Mouse (Mus musculus): ENCODE measurements around the gene 1110017D15Rik.

1110017D15Rik gene

DNA sequence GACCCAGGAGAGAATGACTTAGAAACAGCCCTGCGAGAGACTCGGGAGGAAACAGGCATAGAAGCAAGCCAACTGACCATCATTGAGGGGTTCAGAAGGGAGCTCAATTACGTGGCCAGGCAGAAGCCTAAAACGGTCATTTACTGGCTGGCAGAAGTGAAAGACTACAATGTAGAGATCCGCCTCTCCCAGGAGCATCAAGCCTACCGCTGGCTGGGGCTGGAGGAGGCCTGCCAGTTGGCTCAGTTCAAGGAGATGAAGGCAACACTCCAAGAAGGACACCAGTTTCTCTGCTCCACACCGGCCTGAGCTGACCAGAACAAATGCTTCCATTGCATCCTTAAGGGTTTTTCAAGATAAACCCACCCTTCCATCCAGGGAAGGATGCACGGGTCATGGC, 36.9 kb downstream of the 1110017D15Rik start:
- no peak for DNase-seq (ENCODE audit: low spot score in 2 of 2)

DNA sequence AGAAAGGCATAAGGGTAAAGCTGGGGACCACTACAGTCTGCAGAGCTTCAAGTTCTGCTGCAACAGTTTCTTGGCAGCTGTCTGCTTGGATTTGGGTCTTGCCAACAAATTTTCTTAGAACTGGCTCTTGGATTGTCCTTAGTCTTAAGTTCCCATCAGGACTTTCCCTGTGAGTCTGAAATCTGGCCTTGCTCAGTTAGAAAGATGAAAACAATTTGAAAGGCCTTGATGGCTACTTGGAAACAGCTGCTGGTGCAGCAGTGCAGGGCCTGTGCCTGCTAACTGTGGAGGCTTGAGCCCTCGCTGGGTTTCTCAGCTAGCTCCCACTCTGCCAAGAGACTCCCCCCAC, 37.7 kb downstream of the 1110017D15Rik start:
- no peak for DNase-seq (ENCODE audit: low spot score in 2 of 2)

DNA sequence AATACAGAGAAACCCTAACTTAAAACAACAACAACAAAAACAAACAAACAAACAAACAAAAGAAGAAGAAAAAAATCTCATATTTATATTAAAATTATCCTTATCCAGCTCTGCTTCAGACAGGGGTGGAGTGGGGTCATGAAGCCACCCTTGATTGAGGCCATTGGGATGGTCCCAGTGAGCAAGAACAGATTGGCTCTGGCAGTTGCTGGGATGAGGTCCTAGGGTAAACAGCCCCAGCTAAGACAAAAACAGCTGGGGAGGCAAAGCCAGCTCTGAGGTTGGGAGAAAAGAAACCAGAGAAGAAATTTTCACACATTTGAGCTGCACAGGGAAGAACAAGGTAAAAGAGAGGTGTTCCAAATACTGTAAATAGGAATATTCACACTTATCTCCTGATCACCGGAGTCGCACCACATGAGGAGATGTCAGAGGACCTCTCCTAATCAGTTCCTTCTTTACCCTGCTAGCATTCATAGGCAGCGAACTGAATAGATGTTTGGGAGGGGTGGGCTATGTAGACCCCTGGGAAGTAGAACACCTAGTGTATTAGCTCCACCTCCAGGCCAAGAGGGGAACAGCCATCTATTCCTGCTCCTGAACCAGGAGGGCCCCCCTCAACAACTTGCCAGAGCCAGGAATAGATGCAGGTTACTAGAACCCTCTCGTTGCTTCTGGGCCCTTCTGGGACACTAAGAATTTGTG, 38.2 kb downstream of the 1110017D15Rik start:
- no peak for DNase-seq (ENCODE audit: low spot score in 2 of 2)

DNA sequence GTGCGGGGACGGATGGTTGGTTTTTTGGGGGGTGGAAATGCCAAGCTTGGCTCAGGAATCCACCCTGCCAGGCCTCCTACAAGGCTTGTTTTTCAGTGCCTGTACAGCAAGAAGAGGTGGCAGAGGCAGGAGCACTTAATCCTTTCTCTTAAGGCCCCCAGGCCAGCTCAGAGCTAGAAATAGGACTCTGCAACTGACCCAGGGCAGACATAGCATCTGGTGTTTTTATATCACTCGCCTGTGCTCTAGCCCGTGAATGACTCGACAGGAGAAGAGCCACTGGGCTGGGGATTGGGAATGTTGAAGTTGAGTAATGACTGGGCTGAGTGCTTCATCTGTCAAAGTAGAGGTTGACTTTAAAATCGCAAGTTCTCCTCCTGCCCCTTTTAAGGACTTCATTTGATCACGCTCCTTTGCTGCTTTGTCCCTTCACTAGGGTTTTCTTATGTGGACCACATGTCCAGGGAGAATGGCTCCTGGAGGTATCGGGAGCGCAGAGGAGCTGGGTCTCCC, 39.4 kb downstream of the 1110017D15Rik start:
- DNase-seq (ENCODE audit: low spot score in 2 of 2) = no peak

DNA sequence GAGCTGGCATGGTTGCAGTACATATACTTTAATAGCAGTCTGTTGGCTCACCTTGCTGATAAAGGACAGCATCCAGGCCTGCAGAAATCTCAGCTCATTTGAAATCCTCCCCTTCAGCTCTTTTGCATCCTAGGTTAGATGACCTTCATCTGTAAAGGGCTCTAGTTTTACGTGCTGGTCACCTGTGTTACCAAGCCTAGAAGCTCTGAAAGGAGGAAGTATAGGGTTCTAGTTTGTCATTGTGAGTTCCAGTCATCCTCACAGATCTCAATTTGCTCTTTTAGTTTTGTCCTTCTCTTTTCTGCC, 45.8 kb downstream of the 1110017D15Rik start:
- no peak for DNase-seq (ENCODE audit: low spot score in 2 of 2)

DNA sequence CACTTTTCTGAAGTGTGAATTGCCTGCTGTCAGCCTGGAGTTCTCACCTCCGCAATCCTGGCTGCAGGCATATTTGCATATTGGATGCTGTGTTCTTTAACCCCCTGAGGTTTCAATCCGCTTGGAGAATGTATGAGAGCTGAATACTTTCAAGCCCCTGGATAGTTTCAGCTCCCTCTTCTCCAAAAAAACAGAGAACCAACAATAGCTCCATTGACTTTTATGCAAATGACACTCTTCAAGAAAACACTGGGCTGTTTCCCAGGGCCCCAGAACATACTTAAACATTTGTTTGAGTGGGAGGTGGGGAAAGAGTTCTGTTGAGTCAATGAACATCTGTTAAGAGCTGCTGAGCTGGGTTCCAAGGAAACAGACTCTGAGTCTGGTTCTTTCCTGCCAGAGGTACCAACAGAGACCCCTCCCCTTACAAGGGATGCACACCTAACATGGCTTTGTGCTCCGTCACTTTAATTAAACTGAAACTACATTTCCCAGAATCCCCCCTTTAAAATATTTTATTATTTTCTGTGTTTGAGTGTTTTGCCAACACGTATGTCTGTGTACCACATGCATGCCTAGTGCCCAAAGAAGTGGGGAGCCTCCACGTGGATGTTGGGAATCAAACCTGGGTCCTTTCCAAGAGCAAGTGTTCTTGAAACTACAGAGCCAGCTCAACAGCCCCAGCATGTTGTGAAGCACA, 46.3 kb downstream of the 1110017D15Rik start:
- DNase-seq (ENCODE audit: low spot score in 2 of 2) = no peak

DNA sequence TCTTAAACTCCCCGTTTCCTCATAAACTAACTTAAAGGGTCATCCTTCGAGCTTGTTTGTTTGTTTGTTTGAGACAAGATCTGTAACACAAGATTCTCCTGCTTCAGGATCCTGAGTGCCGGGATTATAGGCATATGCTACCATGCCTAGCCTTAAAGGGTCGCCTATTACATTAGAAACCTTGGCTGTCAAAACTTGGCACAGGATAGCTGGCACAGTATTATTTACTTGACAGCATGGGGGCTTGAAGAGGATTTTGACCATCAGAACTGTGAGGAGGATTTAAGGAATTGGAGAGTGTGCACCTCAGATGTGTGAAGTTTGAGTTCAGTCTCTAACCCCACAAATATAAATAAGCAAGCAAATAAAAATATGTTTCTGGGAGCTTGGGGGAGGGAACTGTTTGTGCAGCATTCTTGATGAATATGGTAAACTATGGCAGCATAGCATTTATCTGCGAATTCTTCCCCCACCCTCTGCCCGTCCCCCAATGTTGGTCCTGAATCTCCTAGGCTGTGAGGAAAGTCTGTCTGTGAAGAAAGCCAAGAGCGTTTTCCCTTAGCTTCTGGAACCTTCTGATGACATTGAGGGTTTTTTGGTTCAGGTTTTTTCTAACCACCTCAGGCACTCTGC, 47.0 kb downstream of the 1110017D15Rik start:
- no peak for DNase-seq (ENCODE audit: low spot score in 2 of 2)

DNA sequence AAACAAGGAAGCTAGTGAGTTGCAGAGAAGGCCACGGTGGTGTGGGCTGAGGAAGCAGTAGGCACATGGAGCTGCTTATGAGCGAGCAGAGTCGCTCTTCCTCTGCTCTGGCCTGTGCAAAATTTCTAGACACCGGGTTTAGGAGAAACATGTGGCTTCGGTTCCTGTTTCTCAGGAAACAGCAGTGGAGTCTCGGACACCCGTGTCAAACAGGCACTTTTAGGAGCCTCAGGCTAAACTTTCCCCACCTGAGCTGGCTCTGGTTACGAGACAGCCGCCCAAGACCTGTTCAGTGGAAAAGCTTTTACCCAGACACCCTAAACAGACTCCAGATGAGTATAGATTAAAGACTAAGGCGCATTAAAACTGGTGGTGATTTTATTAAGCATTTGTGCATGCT, 47.9 kb downstream of the 1110017D15Rik start:
- no peak for DNase-seq (ENCODE audit: low spot score in 2 of 2)

DNA sequence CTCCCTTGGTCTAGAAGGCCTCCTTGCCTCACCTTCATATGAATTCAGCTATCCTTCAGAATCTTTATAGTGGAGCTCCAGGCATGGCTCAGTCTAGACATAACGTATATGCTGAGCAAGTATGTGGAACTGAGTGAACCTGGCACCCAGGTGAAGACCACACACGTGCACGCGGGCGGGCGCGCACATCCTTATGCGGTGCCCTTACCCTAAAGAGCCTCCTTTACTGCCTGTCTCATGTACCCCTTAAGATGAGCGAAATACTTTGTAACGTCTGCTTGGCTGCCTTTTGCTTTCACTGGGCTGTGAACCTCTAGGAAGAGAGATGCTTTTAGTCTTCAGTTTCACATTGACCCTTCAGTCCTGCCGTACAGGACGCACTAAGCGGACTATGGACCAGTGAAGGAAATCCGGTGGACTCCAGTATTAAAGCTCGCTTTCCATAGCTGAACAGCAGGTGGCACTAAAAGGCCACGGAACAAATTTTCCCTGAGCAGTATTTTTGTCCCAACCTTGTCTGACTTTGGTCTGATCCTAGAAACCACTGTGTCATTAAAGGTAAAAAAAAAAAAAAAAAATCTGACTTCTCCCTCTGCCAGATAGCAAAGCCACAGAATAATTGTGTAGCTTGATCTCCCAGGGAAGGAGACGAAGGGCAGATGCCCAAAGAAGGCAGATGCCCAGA, 48.6 kb downstream of the 1110017D15Rik start:
- peak in 1 of 2 experiments; percentile 31 for DNase-seq (ENCODE audit: low spot score in 2 of 2)

DNA sequence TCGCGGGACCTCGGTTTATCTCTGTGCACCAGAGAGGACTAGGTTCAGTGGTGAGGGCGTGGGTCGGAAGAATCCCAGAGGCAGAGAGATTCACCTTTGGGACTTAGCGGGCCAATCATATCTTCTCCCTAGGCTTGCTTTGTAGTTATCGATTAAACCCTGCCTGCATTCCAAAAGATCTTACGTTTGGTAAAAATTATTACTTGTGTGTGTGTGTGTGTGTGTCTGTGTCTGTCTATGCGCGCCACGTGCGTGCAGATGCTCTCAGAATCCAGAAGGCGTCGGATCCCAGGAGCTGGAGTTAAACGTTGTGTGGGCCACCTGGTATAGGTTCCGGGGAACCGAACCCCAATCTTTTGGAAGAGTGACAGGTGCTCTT, 51.9 kb downstream of the 1110017D15Rik start:
- no peak for DNase-seq (ENCODE audit: low spot score in 2 of 2)

DNA sequence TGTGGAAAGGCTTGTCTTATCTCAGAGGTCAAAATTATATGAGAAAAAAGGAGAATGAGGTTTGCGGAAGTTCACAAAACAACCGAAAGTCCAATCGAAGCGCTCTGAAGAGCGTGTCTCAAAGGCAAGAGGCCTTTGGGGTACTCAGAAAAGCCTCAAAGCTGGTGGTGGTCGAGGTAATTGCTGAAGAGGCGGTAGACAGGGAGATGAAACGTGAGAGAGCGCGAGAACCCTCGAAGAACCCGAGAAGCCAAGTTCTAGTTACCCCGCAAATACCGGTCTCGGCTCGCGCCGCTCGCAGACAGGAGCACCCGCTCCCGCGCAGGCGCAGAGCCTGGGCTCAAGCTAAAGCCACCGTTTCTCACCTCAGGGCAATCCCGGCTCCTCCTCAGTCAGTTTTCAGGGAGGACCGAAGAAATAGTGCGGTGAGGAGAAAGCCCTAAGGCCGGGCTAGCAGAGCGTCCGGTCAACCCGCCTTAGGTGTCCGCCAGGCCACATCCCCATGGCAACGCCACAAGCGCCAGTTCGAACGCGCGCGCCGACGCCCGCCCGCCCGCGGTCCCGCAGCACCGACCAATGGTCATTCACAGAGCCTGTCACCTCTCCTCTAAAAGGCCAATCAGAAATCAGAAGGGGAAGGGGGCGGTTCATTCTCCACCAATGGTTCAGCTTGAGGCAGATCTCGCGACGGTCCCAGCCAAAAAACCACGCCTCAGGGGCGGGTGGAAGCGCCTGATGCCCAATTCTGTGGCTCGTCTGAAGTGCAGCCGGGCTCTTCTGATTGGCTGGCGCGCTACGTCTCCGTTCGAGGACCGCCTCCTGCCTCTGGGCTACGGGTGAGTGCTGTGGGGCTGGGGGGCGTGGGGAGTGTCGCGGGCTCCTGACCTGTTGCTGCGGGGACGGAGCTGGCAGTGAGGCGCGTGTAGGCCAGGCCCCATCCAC, 52.5 kb downstream of the 1110017D15Rik start, which contains the start of the genes Kif24 and Nudt2:
Gene Kif24, minus strand, starts transcription at position 543 of the 942 bp plus-strand sequence.
Gene Nudt2, plus strand, starts transcription at position 807 of the 942 bp plus-strand sequence.
- DNase-seq (ENCODE audit: low spot score in 2 of 2) = peak; percentile 96 to 98

DNA sequence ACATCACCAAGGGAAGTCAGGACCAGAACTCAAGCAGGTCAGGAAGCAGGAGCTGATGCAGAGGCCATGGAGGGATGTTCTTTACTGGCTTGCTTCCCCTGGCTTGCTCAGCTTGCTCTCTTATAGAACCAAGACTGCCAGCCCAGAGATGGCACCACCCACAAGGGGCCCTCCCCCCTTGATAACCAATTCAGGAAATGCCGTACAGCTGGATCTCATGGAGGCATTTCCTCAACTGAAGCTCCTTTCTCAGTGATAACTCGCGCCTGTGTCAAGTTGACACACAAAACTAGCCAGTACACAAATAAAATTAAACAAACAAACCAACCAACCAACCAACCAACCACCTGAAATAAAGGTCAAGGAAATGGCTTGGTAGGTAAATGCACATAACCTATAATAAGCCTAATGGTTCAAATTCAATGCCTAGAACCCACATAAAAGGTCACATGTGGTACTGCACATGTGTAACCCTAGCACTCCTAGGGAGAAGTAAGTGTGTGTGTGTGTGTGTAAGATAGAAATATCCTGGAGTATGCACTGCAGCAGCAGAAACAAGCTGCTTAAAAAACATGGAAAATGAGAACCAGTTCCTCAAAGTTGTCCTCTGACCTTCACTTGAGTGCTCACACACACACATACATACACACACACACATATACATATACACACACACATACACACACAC, 53.9 kb downstream of the 1110017D15Rik start:
- DNase-seq (ENCODE audit: low spot score in 2 of 2) = peak in 1 of 2 experiments; percentile 41

DNA sequence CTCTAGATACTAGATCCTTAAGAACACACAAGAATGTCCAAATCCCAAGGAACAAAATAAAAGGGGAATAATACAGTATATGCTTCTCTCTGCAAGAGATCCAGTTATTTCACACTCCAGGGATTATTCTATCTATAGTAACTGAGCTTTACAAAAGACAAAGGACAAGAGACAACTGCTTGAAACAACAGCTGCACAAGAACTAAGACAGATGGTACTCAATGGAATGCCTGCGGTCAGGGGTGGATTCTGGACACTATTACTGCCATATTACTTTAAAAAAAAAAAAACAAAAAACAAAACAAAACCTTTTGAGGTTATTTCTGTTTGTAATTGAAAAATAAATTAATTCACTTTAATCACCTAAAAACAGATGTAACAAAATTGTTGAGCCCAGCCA, 56.4 kb downstream of the 1110017D15Rik start:
- DNase-seq (ENCODE audit: low spot score in 2 of 2) = no peak
